Mouse (Mus musculus): ENCODE measurements around the gene Ampd3. TPM values are rescaled to one million over a fixed set of nuclear protein-coding genes. Genes with fewer than 3 reads are reported as not detected.

Ampd3 gene
- total and polyA plus RNA-seq, 3 experiments, result 14.8 to 22.3 TPM; not detected in 1

DNA sequence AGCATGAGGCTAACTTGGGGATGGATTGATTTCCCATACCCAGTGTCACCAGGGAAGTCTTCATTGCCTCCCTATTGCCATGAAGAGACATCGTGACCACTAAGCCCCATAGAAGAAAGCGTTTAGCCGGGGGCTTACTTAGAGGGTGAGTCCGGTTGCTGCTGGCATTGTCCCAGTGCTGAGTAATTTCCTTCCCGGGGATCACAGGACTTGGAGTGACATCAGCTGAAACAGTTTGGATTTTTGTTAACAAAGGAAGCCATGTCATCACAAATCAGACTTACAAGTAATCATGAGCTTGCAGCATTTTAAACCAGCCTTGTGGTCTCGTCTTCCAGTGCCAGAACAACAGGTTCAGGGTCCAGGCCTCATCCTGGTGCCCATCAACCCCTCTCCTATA is 19.3 kb downstream of the Ampd3 start:
- Histone ChIP-seq H3K9ac (ENCODE audit: control insufficient read depth, low read depth, low read length, poor library complexity, severe bottlenecking) (no peak overlapping the region), H3K27ac (ENCODE audit: control insufficient read depth, low read depth, low read length) (no peak overlapping the region), H3K4me1 (ENCODE audit: control insufficient read depth in 1 of 2, insufficient read depth in 2 of 2, low read length in 2 of 2) (peaks cover 0 to 8% of the 10 kb centered on the region in 2 experiments; a peak in 3 of 4 replicates), H3K79me2 (ENCODE audit: control insufficient read depth, insufficient read depth, low read length, poor library complexity) (no peaks in the 10 kb centered on the region), H3K36me3 (ENCODE audit: control insufficient read depth in 1 of 2, insufficient read depth in 2 of 2, low read length in 2 of 2) (peaks cover 1 to 8% of the 10 kb centered on the region in 2 experiments; a peak in 3 of 4 replicates), H3K9me3 (replicated peaks; ENCODE audit: insufficient read depth, low read length) (no peaks in the 10 kb centered on the region), H3K27me3 (ENCODE audit: control insufficient read depth in 1 of 2, insufficient read depth in 2 of 2, low read length in 2 of 2) (no peaks in the 10 kb centered on the region), H3K4me3 (ENCODE audit: control insufficient read depth in 1 of 2, insufficient read depth in 1 of 2, low read depth in 2 of 2, low read length in 2 of 2) (no peak overlapping the region)
- DNase-seq (ENCODE audit: low read depth, low spot score), result no peak
- TF ChIP-seq EP300 (IDR thresholded peaks at IDR 0.05; ENCODE audit: low read depth in 1 of 2, low read length in 2 of 2) (no peak), TBP (IDR thresholded peaks at IDR 0.05; ENCODE audit: low read depth, low read length) (no peak), JUND (IDR thresholded peaks at IDR 0.05; ENCODE audit: low read depth, low read length) (no peak), MEF2A (IDR thresholded peaks at IDR 0.05; ENCODE audit: extremely low read depth, insufficient replicate concordance, low read depth, low read length, poor library complexity, severe bottlenecking) (no peak)

GRCm38 (mm10) chr7:110790878-110791277 is 22.9 kb downstream of the Ampd3 start:
- Histone ChIP-seq H3K27ac (ENCODE audit: control insufficient read depth, low read depth, low read length) (no peak overlapping the region), H3K79me2 (ENCODE audit: control insufficient read depth, insufficient read depth, low read length, poor library complexity) (no peaks in the 10 kb centered on the region), H3K4me3 (ENCODE audit: control insufficient read depth in 1 of 2, insufficient read depth in 1 of 2, low read depth in 2 of 2, low read length in 2 of 2) (no peak overlapping the region), H3K9ac (ENCODE audit: control insufficient read depth, low read depth, low read length, poor library complexity, severe bottlenecking) (no peak overlapping the region), H3K27me3 (ENCODE audit: control insufficient read depth in 1 of 2, insufficient read depth in 2 of 2, low read length in 2 of 2) (no peaks in the 10 kb centered on the region), H3K4me1 (ENCODE audit: control insufficient read depth in 1 of 2, insufficient read depth in 2 of 2, low read length in 2 of 2) (no peaks in the 10 kb centered on the region), H3K9me3 (replicated peaks; ENCODE audit: insufficient read depth, low read length) (no peaks in the 10 kb centered on the region), H3K36me3 (ENCODE audit: control insufficient read depth in 1 of 2, insufficient read depth in 2 of 2, low read length in 2 of 2) (peaks cover 0 to 1% of the 10 kb centered on the region in 2 experiments; a peak in 1 of 4 replicates)
- DNase-seq (ENCODE audit: low read depth, low spot score), result no peak
- TF ChIP-seq ZMIZ1 (IDR thresholded peaks at IDR 0.05; ENCODE audit: low read depth, low read length) (no peak), MYC (IDR thresholded peaks at IDR 0.05; ENCODE audit: low read depth, low read length) (no peak), MAZ (IDR thresholded peaks at IDR 0.05; ENCODE audit: low read depth, low read length) (no peak), GATA1 (IDR thresholded peaks at IDR 0.05; ENCODE audit: low read depth, low read length) (no peak), CTCF (IDR thresholded peaks at IDR 0.05 in 2 of 3, conservative IDR thresholded peaks at IDR 0.05 in 1 of 3; ENCODE audit: control insufficient read depth in 1 of 3, insufficient read depth in 1 of 3, low read depth in 2 of 3, low read length in 3 of 3, poor library complexity in 1 of 3, severe bottlenecking in 1 of 3) (no peak), GABPA (IDR thresholded peaks at IDR 0.05; ENCODE audit: low read depth, low read length) (no peak), MAX (IDR thresholded peaks at IDR 0.05; ENCODE audit: low read length) (no peak), MEF2A (IDR thresholded peaks at IDR 0.05; ENCODE audit: extremely low read depth, insufficient replicate concordance, low read depth, low read length, poor library complexity, severe bottlenecking) (no peak), CHD2 (IDR thresholded peaks at IDR 0.05; ENCODE audit: low read length) (no peak), RAD21 (IDR thresholded peaks at IDR 0.05; ENCODE audit: low read depth, low read length) (no peak)

DNA sequence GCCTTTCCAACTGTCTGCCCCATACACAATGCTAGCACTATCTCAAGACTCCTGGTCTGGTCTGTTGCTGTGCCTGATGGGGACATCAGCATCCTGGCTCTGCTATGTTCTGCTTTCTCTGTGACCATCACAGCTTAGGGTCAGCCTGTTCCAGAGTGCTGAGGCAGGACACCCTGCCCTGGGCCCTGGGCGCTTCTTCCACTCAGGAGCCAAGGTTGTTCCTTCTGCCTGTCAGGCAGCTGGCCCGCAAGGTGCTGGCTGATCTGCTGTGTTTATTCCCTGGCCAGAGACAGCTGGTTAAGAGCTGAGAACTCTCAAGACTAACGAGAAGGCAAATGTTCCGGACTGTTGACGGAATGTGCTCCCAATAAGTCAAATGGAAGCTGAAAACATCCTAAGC is 24.2 kb downstream of the Ampd3 start:
- Histone ChIP-seq H3K4me1 (ENCODE audit: control insufficient read depth in 1 of 2, insufficient read depth in 2 of 2, low read length in 2 of 2) (no peaks in the 10 kb centered on the region), H3K27me3 (ENCODE audit: control insufficient read depth in 1 of 2, insufficient read depth in 2 of 2, low read length in 2 of 2) (no peaks in the 10 kb centered on the region), H3K9ac (ENCODE audit: control insufficient read depth, low read depth, low read length, poor library complexity, severe bottlenecking) (no peak overlapping the region), H3K79me2 (ENCODE audit: control insufficient read depth, insufficient read depth, low read length, poor library complexity) (no peaks in the 10 kb centered on the region), H3K4me3 (ENCODE audit: control insufficient read depth in 1 of 2, insufficient read depth in 1 of 2, low read depth in 2 of 2, low read length in 2 of 2) (no peak overlapping the region), H3K36me3 (ENCODE audit: control insufficient read depth in 1 of 2, insufficient read depth in 2 of 2, low read length in 2 of 2) (peaks cover 0 to 1% of the 10 kb centered on the region in 2 experiments; a peak in 1 of 4 replicates), H3K9me3 (replicated peaks; ENCODE audit: insufficient read depth, low read length) (no peaks in the 10 kb centered on the region), H3K27ac (ENCODE audit: control insufficient read depth, low read depth, low read length) (no peak overlapping the region)
- TF ChIP-seq ZMIZ1 (IDR thresholded peaks at IDR 0.05; ENCODE audit: low read depth, low read length) (no peak), JUND (IDR thresholded peaks at IDR 0.05; ENCODE audit: low read depth, low read length) (no peak), USF2 (IDR thresholded peaks at IDR 0.05; ENCODE audit: borderline replicate concordance in 1 of 2, insufficient read depth in 1 of 2, low read depth in 1 of 2, low read length in 2 of 2) (no peak), MYC (IDR thresholded peaks at IDR 0.05; ENCODE audit: low read depth, low read length) (no peak), SMC3 (IDR thresholded peaks at IDR 0.05; ENCODE audit: low read depth, low read length) (no peak), BHLHE40 (IDR thresholded peaks at IDR 0.05; ENCODE audit: borderline replicate concordance, low read depth, low read length) (no peak), USF1 (IDR thresholded peaks at IDR 0.05; ENCODE audit: low read depth, low read length) (no peak), UBTF (IDR thresholded peaks at IDR 0.05; ENCODE audit: borderline replicate concordance, insufficient read depth, low read depth, low read length) (no peak), MXI1 (IDR thresholded peaks at IDR 0.05; ENCODE audit: low read depth, low read length) (no peak), CHD1 (IDR thresholded peaks at IDR 0.05; ENCODE audit: low read depth, low read length) (no peak), POLR2A (IDR thresholded peaks at IDR 0.05; ENCODE audit: control insufficient read depth in 1 of 2, insufficient read depth in 1 of 2, low read depth in 1 of 2, low read length in 2 of 2, poor library complexity in 1 of 2) (no peak), NRF1 (IDR thresholded peaks at IDR 0.05; ENCODE audit: insufficient read depth, low read depth, low read length, poor library complexity, severe bottlenecking) (no peak), ETS1 (IDR thresholded peaks at IDR 0.05; ENCODE audit: low read depth, low read length) (no peak), RAD21 (IDR thresholded peaks at IDR 0.05; ENCODE audit: low read depth, low read length) (no peak), NELFE (IDR thresholded peaks at IDR 0.05; ENCODE audit: low read depth, low read length) (no peak)
- no peak for DNase-seq (ENCODE audit: low read depth, low spot score)
